Mouse (Mus musculus) liver, embryonic 11.5 days (tissue): ENCODE measurements at regions not wholly inside any gene's neighbourhood (a gene's known extent, or its start where the extent isn't known, plus 50 kb on each side); places are given as distances from the start of the nearest gene placed in this dataset.
"Not testable (repeated sequence)": the region's sequence is repeated elsewhere in the genome, so short reads cannot be mapped to it uniquely, and the experiment has no call there.

Experiments
- ATAC-seq: fragments of 200-750 bp; cut with Nextera tagmentation; replicated peaks from 2 replicates; pipeline ENCODE4 v1.8.0; 2017; ENCODE audit warnings: moderate number of reproducible peaks, mild to moderate bottlenecking, moderate TSS enrichment, moderate library complexity; ENCODE audit not compliant: low FRiP score
- DNase-seq: peaks from one replicate; pipeline ENCODE4 v3.0.0-alpha.2; 2017; ENCODE audit warnings: low spot score
- H3K27ac ChIP-seq: fragments of 300-500 bp; sonication (generic); 2 replicates; pipeline ENCODE4 v1.5.1; 2014; ENCODE audit warnings: mild to moderate bottlenecking, low read depth, low read length, control low read depth
- H3K27me3 ChIP-seq: fragments of 300-500 bp; sonication (generic); replicated peaks from 2 replicates; pipeline ENCODE4 v1.6.1; 2014; ENCODE audit warnings: low read length, mixed read lengths; ENCODE audit not compliant: control insufficient read depth, insufficient read depth
- H3K36me3 ChIP-seq: fragments of 300-500 bp; sonication (generic); 2 replicates; pipeline ENCODE4 v1.6.1; 2014; ENCODE audit warnings: mild to moderate bottlenecking, low read length, moderate library complexity, mixed read lengths; ENCODE audit not compliant: control insufficient read depth, insufficient read depth
- H3K4me1 ChIP-seq: fragments of 300-500 bp; sonication (generic); replicated peaks from 2 replicates; pipeline ENCODE4 v1.6.1; 2014; ENCODE audit warnings: low read length, mixed read lengths; ENCODE audit not compliant: control insufficient read depth, insufficient read depth
- H3K4me2 ChIP-seq: fragments of 300-500 bp; sonication (generic); 2 replicates; pipeline ENCODE4 v1.6.1; 2014; ENCODE audit warnings: mild to moderate bottlenecking, control low read depth, moderate library complexity
- H3K4me3 ChIP-seq: fragments of 300-500 bp; sonication (generic); 2 replicates; pipeline ENCODE4 v1.5.1; 2014; ENCODE audit warnings: low read depth, low read length, control low read depth
- H3K9ac ChIP-seq: fragments of 300-500 bp; sonication (generic); 2 replicates; pipeline ENCODE4 v1.6.1; 2014; ENCODE audit warnings: low read depth, low read length, control low read depth
- H3K9me3 ChIP-seq: fragments of 300-500 bp; sonication (generic); 2 replicates; pipeline ENCODE4 v1.6.1; 2016; ENCODE audit warnings: low read length, inconsistent platforms, mixed read lengths; ENCODE audit not compliant: control insufficient read depth
- WGBS: fragments of 180-500 bp; shearing (Covaris S2); extraction: QIAGEN DNeasy Blood & Tissue Kit; methylation state at CpG from one replicate; pipeline ENCODE4 v1.1.7; 2014; 5-methylcytosine and 5-hydroxymethylcytosine counted together

- DNase-seq (no peak), ATAC-seq (no peak)
- H3K4me1 ChIP-seq, result no peaks in the 10 kb centered on the region
- H3K4me3 ChIP-seq, result no peak overlapping the region
- WGBS, result 33% methylated on average over 2 of the region's 2 CpGs
- no peak overlapping the region for H3K27ac ChIP-seq
- H3K36me3 ChIP-seq, result no peaks in the 10 kb centered on the region
- H3K27me3 ChIP-seq, result no peaks in the 10 kb centered on the region
- no peak overlapping the region for H3K4me2 ChIP-seq
- no peak overlapping the region for H3K9ac ChIP-seq
- H3K9me3 ChIP-seq, result no peaks in the 10 kb centered on the region
Observed at GRCm38 (mm10) chr17:54753396-54753994, 454.7 kb upstream of the Slc5a7 start.

GRCm38 (mm10) chr17:54752917-54753316 lies 454.1 kb upstream of the Slc5a7 start:
- no peak overlapping the region for H3K4me3 ChIP-seq
- H3K27ac ChIP-seq, result no peak overlapping the region
- no peaks in the 10 kb centered on the region for H3K9me3 ChIP-seq
- no peak overlapping the region for H3K9ac ChIP-seq
- H3K27me3 ChIP-seq, result no peaks in the 10 kb centered on the region
- no peak overlapping the region for H3K4me2 ChIP-seq
- ATAC-seq (no peak), DNase-seq (no peak)
- H3K4me1 ChIP-seq, result no peaks in the 10 kb centered on the region
- H3K36me3 ChIP-seq, result no peaks in the 10 kb centered on the region

- H3K4me2 ChIP-seq, result no peak overlapping the region
- no peak overlapping the region for H3K9ac ChIP-seq
- no peaks in the 10 kb centered on the region for H3K36me3 ChIP-seq
- no peak for DNase-seq
- H3K27me3 ChIP-seq, result no peaks in the 10 kb centered on the region
- H3K9me3 ChIP-seq, result no peaks in the 10 kb centered on the region
- ATAC-seq, result no peak
- WGBS, result 62% methylated on average over 3 of the region's 3 CpGs
- no peak overlapping the region for H3K4me3 ChIP-seq
- no peak overlapping the region for H3K27ac ChIP-seq
- no peaks in the 10 kb centered on the region for H3K4me1 ChIP-seq
Observed at GRCm38 (mm10) chr17:54735836-54736235, 437.0 kb upstream of the Slc5a7 start.

GRCm38 (mm10) chr17:54727660-54728059 lies 428.8 kb upstream of the Slc5a7 start:
- Histone ChIP-seq H3K9me3 (no peaks in the 10 kb centered on the region), H3K4me3 (no peak overlapping the region), H3K4me2 (no peak overlapping the region), H3K27ac (no peak overlapping the region), H3K9ac (no peak overlapping the region), H3K4me1 (no peaks in the 10 kb centered on the region), H3K27me3 (no peaks in the 10 kb centered on the region), H3K36me3 (no peaks in the 10 kb centered on the region)
- ATAC-seq, result no peak
- no peak for DNase-seq

GRCm38 (mm10) chr17:54726693-54727092 lies 427.9 kb upstream of the Slc5a7 start:
- Histone ChIP-seq H3K9me3 (no peaks in the 10 kb centered on the region), H3K4me3 (no peak overlapping the region), H3K36me3 (no peaks in the 10 kb centered on the region), H3K4me2 (no peak overlapping the region), H3K27me3 (no peaks in the 10 kb centered on the region), H3K27ac (no peak overlapping the region), H3K9ac (no peak overlapping the region), H3K4me1 (no peaks in the 10 kb centered on the region)
- 84% methylated on average over 2 of the region's 2 CpGs for WGBS
- DNase-seq (no peak), ATAC-seq (no peak)

- Histone ChIP-seq H3K4me3 (no peak overlapping the region), H3K4me1 (no peaks in the 10 kb centered on the region), H3K4me2 (no peak overlapping the region), H3K27ac (no peak overlapping the region), H3K9ac (no peak overlapping the region), H3K27me3 (no peaks in the 10 kb centered on the region), H3K36me3 (no peaks in the 10 kb centered on the region), H3K9me3 (no peaks in the 10 kb centered on the region)
- DNase-seq (no peak), ATAC-seq (no peak)
- 60% methylated on average over 1 of the region's 1 CpGs for WGBS
Observed at GRCm38 (mm10) chr17:54713026-54713425, 414.2 kb upstream of the Slc5a7 start.

GRCm38 (mm10) chr17:54707811-54708210 lies 409.0 kb upstream of the Slc5a7 start:
- H3K27me3 ChIP-seq, ATAC-seq, H3K27ac ChIP-seq, DNase-seq, H3K9me3 ChIP-seq, H3K4me3 ChIP-seq, H3K9ac ChIP-seq, H3K4me2 ChIP-seq, H3K4me1 ChIP-seq, H3K36me3 ChIP-seq: not testable (repeated sequence)

- H3K36me3 ChIP-seq, result no peaks in the 10 kb centered on the region
- DNase-seq (no peak), ATAC-seq (no peak)
- no peaks in the 10 kb centered on the region for H3K9me3 ChIP-seq
- H3K9ac ChIP-seq, result no peak overlapping the region
- H3K4me2 ChIP-seq, result no peak overlapping the region
- no peak overlapping the region for H3K27ac ChIP-seq
- H3K4me3 ChIP-seq, result no peak overlapping the region
- no peaks in the 10 kb centered on the region for H3K4me1 ChIP-seq
- 74% methylated on average over 6 of the region's 6 CpGs for WGBS
- no peaks in the 10 kb centered on the region for H3K27me3 ChIP-seq
Observed at GRCm38 (mm10) chr17:54701346-54702108, 402.7 kb upstream of the Slc5a7 start.

- no peak overlapping the region for H3K9ac ChIP-seq
- no peak overlapping the region for H3K27ac ChIP-seq
Observed at GRCm38 (mm10) chr17:54694637-54695036, 395.8 kb upstream of the Slc5a7 start.

More at GRCm38 (mm10) chr17:54694637-54695036, 395.8 kb upstream of the Slc5a7 start:
- DNase-seq, result no peak
- Histone ChIP-seq H3K4me3 (no peak overlapping the region), H3K27me3 (no peaks in the 10 kb centered on the region), H3K36me3 (no peaks in the 10 kb centered on the region), H3K4me1 (no peaks in the 10 kb centered on the region), H3K9me3 (no peaks in the 10 kb centered on the region), H3K4me2 (no peak overlapping the region)
- ATAC-seq, result no peak
